Mouse (Mus musculus): ENCODE data around the gene Dusp28. TPM values are rescaled to one million over a fixed set of nuclear protein-coding genes. Genes with fewer than 3 reads are reported as not detected.

Gene Dusp28
- polyA plus RNA-seq, 1 experiment from 2014 or later = 19.2 TPM

DNA sequence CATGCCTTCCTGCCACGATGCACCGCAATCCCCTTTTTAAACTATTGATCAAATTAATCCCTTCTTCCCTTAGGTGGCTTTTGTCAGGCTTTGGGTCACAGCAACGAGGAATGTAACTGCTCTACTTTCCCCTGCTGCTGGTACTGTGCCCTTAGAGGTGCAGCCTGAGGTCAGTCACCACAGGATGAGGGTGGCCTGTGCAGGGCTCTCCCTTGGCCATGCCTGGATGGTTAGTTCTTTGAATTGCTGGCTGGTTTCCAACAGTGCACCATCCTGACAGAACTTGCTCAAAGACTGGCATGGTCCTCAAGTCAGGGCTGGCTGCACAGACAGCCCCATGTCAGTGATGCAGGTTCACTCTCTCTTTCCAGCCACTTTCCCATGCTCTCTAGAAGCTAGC is 32.8 kb upstream of the Dusp28 start:
- 72% methylated on average over 3 of the region's 3 CpGs for WGBS

DNA sequence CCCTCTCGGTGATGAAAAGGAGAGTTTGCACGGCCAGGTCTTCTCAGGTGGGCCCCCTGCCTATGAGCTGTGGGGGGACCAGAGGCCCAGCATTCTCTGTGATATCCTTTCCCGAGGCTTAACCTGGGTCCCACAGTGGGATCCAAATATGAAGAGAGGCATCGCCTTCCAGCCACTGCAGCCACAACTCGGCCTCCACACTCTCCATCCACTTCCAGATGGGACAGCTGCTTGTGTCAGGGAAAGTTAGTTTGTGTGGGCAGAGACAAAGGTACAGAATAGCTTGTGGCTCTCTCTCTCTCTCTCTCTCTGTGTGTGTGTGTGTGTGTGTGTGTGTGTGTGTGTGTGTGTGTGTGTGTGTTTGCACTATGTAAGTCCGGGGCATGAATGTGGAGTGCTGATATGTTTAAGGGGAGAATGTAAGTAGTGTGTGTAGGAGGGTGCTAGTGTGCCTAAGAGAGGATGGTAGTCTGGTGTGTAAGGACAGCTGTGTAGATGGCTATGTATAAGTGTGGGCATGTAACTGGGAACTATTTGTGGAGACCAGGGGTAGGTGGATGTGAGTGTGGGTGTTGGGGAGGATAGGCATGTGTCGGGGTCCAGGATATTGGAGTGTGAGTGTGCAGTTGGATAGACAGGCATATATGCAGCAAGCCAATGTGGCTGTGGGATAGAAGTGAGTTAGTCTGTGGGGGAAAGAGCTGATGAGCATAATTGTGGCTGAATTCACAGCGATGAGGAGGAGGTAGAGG is 31.2 kb upstream of the Dusp28 start:
- H3K4me3 ChIP-seq (ENCODE audit: low read depth, low read length) = no peak overlapping the region
- ATAC-seq = no peak
- no peak overlapping the region for H3K4me2 ChIP-seq (replicated peaks; ENCODE audit: low read depth)
- H3K4me1 ChIP-seq (replicated peaks; ENCODE audit: control insufficient read depth, insufficient read depth, low read length) = no peaks in the 10 kb centered on the region
- WGBS = 76% methylated on average over 8 of the region's 8 CpGs
- no peak overlapping the region for H3K27ac ChIP-seq (ENCODE audit: low read depth, low read length)
- H3K9ac ChIP-seq (ENCODE audit: low read depth, low read length) = no peak overlapping the region
- no peaks in the 10 kb centered on the region for H3K9me3 ChIP-seq (ENCODE audit: control insufficient read depth)
- H3K27me3 ChIP-seq (replicated peaks; ENCODE audit: control insufficient read depth, insufficient read depth, low read length) = no peaks in the 10 kb centered on the region
- no peaks in the 10 kb centered on the region for H3K36me3 ChIP-seq (ENCODE audit: control insufficient read depth, insufficient read depth)
- no peak for TF ChIP-seq CTCF (IDR thresholded peaks at IDR 0.05; ENCODE audit: low read depth)

More for the DNA sequence above, 32.8 kb upstream of the Dusp28 start:
- no peaks in the 10 kb centered on the region for H3K27me3 ChIP-seq (replicated peaks; ENCODE audit: control insufficient read depth, insufficient read depth, low read length)
- no peak overlapping the region for H3K27ac ChIP-seq (ENCODE audit: low read depth, low read length)
- no peak for ATAC-seq
- no peak overlapping the region for H3K9ac ChIP-seq (ENCODE audit: low read depth, low read length)
- H3K9me3 ChIP-seq (ENCODE audit: control insufficient read depth) = no peaks in the 10 kb centered on the region
- no peaks in the 10 kb centered on the region for H3K36me3 ChIP-seq (ENCODE audit: control insufficient read depth, insufficient read depth)
- no peak overlapping the region for H3K4me3 ChIP-seq (ENCODE audit: low read depth, low read length)
- no peaks in the 10 kb centered on the region for H3K4me1 ChIP-seq (replicated peaks; ENCODE audit: control insufficient read depth, insufficient read depth, low read length)
- no peak for TF ChIP-seq CTCF (IDR thresholded peaks at IDR 0.05; ENCODE audit: low read depth)
- no peak overlapping the region for H3K4me2 ChIP-seq (replicated peaks; ENCODE audit: low read depth)

- H3K9me3 ChIP-seq (ENCODE audit: control insufficient read depth) = no peaks in the 10 kb centered on the region
- no peaks in the 10 kb centered on the region for H3K36me3 ChIP-seq (ENCODE audit: control insufficient read depth, insufficient read depth)
- H3K4me2 ChIP-seq (replicated peaks; ENCODE audit: low read depth) = no peak overlapping the region
- H3K4me1 ChIP-seq (replicated peaks; ENCODE audit: control insufficient read depth, insufficient read depth, low read length) = no peaks in the 10 kb centered on the region
- TF ChIP-seq CTCF (IDR thresholded peaks at IDR 0.05; ENCODE audit: low read depth) = no peak
- no peak overlapping the region for H3K9ac ChIP-seq (ENCODE audit: low read depth, low read length)
- no peaks in the 10 kb centered on the region for H3K27me3 ChIP-seq (replicated peaks; ENCODE audit: control insufficient read depth, insufficient read depth, low read length)
- H3K4me3 ChIP-seq (ENCODE audit: low read depth, low read length) = no peak overlapping the region
- no peak overlapping the region for H3K27ac ChIP-seq (ENCODE audit: low read depth, low read length)
- 42% methylated on average over 12 of the region's 12 CpGs for WGBS
- no peak for ATAC-seq
Observed at GRCm38 (mm10) chr1:92877431-92877978, 29.3 kb upstream of the Dusp28 start.

GRCm38 (mm10) chr1:92878066-92878741 is 28.6 kb upstream of the Dusp28 start:
- H3K4me2 ChIP-seq (replicated peaks; ENCODE audit: low read depth) = no peak overlapping the region
- H3K27ac ChIP-seq (ENCODE audit: low read depth, low read length) = no peak overlapping the region
- no peak for ATAC-seq
- WGBS = 81% methylated on average over 13 of the region's 13 CpGs
- TF ChIP-seq CTCF (IDR thresholded peaks at IDR 0.05; ENCODE audit: low read depth) = no peak
- no peaks in the 10 kb centered on the region for H3K4me1 ChIP-seq (replicated peaks; ENCODE audit: control insufficient read depth, insufficient read depth, low read length)
- H3K4me3 ChIP-seq (ENCODE audit: low read depth, low read length) = no peak overlapping the region
- H3K9ac ChIP-seq (ENCODE audit: low read depth, low read length) = no peak overlapping the region
- no peaks in the 10 kb centered on the region for H3K36me3 ChIP-seq (ENCODE audit: control insufficient read depth, insufficient read depth)
- no peaks in the 10 kb centered on the region for H3K9me3 ChIP-seq (ENCODE audit: control insufficient read depth)
- H3K27me3 ChIP-seq (replicated peaks; ENCODE audit: control insufficient read depth, insufficient read depth, low read length) = no peaks in the 10 kb centered on the region

- no peak for ATAC-seq
- no peaks in the 10 kb centered on the region for H3K27me3 ChIP-seq (replicated peaks; ENCODE audit: control insufficient read depth, insufficient read depth, low read length)
- H3K4me2 ChIP-seq (replicated peaks; ENCODE audit: low read depth) = no peak overlapping the region
- no peaks in the 10 kb centered on the region for H3K4me1 ChIP-seq (replicated peaks; ENCODE audit: control insufficient read depth, insufficient read depth, low read length)
- no peak overlapping the region for H3K9ac ChIP-seq (ENCODE audit: low read depth, low read length)
- H3K36me3 ChIP-seq (ENCODE audit: control insufficient read depth, insufficient read depth) = no peaks in the 10 kb centered on the region
- no peak overlapping the region for H3K4me3 ChIP-seq (ENCODE audit: low read depth, low read length)
- TF ChIP-seq CTCF (IDR thresholded peaks at IDR 0.05; ENCODE audit: low read depth) = no peak
- H3K27ac ChIP-seq (ENCODE audit: low read depth, low read length) = no peak overlapping the region
- 84% methylated on average over 12 of the region's 12 CpGs for WGBS
- H3K9me3 ChIP-seq (ENCODE audit: control insufficient read depth) = no peaks in the 10 kb centered on the region
Observed at GRCm38 (mm10) chr1:92879266-92879665, 27.5 kb upstream of the Dusp28 start.

DNA sequence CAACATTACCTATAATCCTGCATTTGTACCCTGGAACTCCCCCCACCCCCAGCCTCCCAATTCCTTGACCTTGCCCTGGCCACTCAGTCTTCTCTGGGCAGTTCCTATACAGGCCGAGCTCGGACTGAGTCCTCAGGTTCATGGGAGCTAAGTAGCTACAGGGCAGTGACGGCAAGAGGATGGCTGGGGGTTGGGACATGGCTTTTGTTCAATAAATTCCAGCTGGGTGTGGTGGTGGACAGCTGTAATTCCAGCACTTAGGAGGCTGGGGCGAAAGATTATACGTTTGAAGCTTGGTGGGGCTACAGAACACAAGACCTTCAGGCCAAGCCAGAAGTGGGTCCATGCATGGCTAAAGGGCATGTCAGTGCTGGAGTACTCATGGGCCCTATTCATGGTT is 26.7 kb upstream of the Dusp28 start:
- TF ChIP-seq CTCF (IDR thresholded peaks at IDR 0.05; ENCODE audit: low read depth) = no peak
- Histone ChIP-seq H3K9ac (ENCODE audit: low read depth, low read length) (no peak overlapping the region), H3K4me3 (ENCODE audit: low read depth, low read length) (no peak overlapping the region), H3K4me1 (replicated peaks; ENCODE audit: control insufficient read depth, insufficient read depth, low read length) (no peaks in the 10 kb centered on the region), H3K4me2 (replicated peaks; ENCODE audit: low read depth) (no peak overlapping the region), H3K27ac (ENCODE audit: low read depth, low read length) (no peak overlapping the region), H3K36me3 (ENCODE audit: control insufficient read depth, insufficient read depth) (no peaks in the 10 kb centered on the region), H3K9me3 (ENCODE audit: control insufficient read depth) (no peaks in the 10 kb centered on the region), H3K27me3 (replicated peaks; ENCODE audit: control insufficient read depth, insufficient read depth, low read length) (no peaks in the 10 kb centered on the region)
- 70% methylated on average over 5 of the region's 5 CpGs for WGBS
- ATAC-seq = no peak
